Mouse (Mus musculus) heart, adult 2 months (tissue): ENCODE measurements at regions not wholly inside any gene's neighbourhood (a gene's known extent, or its start where the extent isn't known, plus 50 kb on each side); places are given as distances from the start of the nearest gene placed in this dataset.

Source experiments
- DNase-seq, 2 experiments: peaks; one replicate each; pipeline ENCODE4 v3.0.0; 2021
- H3K27ac ChIP-seq: fragments of 200-600 bp; 2 replicates; pipeline ENCODE4 v1.8.1; 2022
- H3K27me3 ChIP-seq: fragments of 200-500 bp; 2 replicates; pipeline ENCODE4 v1.6.1; 2012; ENCODE audit warnings: mild to moderate bottlenecking, low read length, inconsistent platforms, mixed read lengths; ENCODE audit not compliant: control insufficient read depth, insufficient read depth
- H3K36me3 ChIP-seq: fragments of 200-500 bp; 2 replicates; pipeline ENCODE4 v1.6.1; 2012; ENCODE audit warnings: low read length, inconsistent platforms; ENCODE audit not compliant: control insufficient read depth, insufficient read depth
- H3K4me1 ChIP-seq: fragments of 200-500 bp; 2 replicates; pipeline ENCODE4 v1.6.1; 2011; ENCODE audit warnings: low read length; ENCODE audit not compliant: control insufficient read depth, insufficient read depth
- H3K4me3 ChIP-seq: fragments of 200-600 bp; 2 replicates; pipeline ENCODE4 v1.8.1; 2022
- H3K79me2 ChIP-seq: fragments of 200-500 bp; replicated peaks from 2 replicates; pipeline ENCODE4 v1.6.1; 2012; ENCODE audit warnings: mild to moderate bottlenecking, inconsistent platforms, low read length, moderate library complexity, mixed read lengths; ENCODE audit not compliant: control insufficient read depth, insufficient read depth
- H3K9ac ChIP-seq: fragments of 200-500 bp; 2 replicates; pipeline ENCODE4 v1.6.1; 2012; ENCODE audit warnings: low read depth, mild to moderate bottlenecking, control low read depth, inconsistent platforms, low read length, mixed read lengths
- CTCF ChIP-seq: fragments of 200-600 bp; IDR thresholded peaks from 2 replicates; pipeline ENCODE4 v1.8.1; 2022; ENCODE audit warnings: antibody characterized with exemption, mild to moderate bottlenecking, moderate library complexity
- EP300 ChIP-seq: fragments of 200-500 bp; IDR thresholded peaks from 2 replicates; pipeline ENCODE4 v1.6.1; 2011; ENCODE audit warnings: low read depth, low read length, control low read depth; ENCODE audit not compliant: insufficient read depth
- POLR2A ChIP-seq: fragments of 200-500 bp; IDR thresholded peaks from 2 replicates; pipeline ENCODE4 v1.6.1; 2011; ENCODE audit warnings: mild to moderate bottlenecking, low read depth, low read length, control low read depth; ENCODE audit not compliant: insufficient read depth
- WGBS: fragments of 180-500 bp; shearing (Covaris S2); methylation state at CpG from one replicate; pipeline ENCODE4 v1.1.7; 2018; 5-methylcytosine and 5-hydroxymethylcytosine counted together
- intact Hi-C: fragments of 180-260 bp; cut with DNase I; formaldehyde crosslinking; loops from one replicate; pipeline ENCODE4 v1.15.1; 2025

- DNase-seq, result no peak
- TF ChIP-seq POLR2A, result no peak
- TF ChIP-seq CTCF, result no peak
- Histone ChIP-seq H3K4me3 (no peak overlapping the region), H3K27ac (no peak overlapping the region), H3K36me3 (no peaks in the 10 kb centered on the region), H3K27me3 (no peaks in the 10 kb centered on the region), H3K4me1 (no peaks in the 10 kb centered on the region), H3K79me2 (no peaks in the 10 kb centered on the region), H3K9ac (no peak overlapping the region)
- 90% methylated on average over 5 of the region's 5 CpGs for WGBS
- intact Hi-C loops, result no loop called here
Measured at GRCm38 (mm10) chr13:97705926-97706325, 54.5 kb downstream of the Gm10260 start.

GRCm38 (mm10) chr13:97704541-97704940 is 55.9 kb downstream of the Gm10260 start:
- intact Hi-C loops, result no loop called here
- H3K27ac ChIP-seq, result no peak overlapping the region
- DNase-seq, result no peak
- H3K79me2 ChIP-seq, result no peaks in the 10 kb centered on the region
- H3K36me3 ChIP-seq, result no peaks in the 10 kb centered on the region
- no peak overlapping the region for H3K4me3 ChIP-seq
- H3K27me3 ChIP-seq, result no peaks in the 10 kb centered on the region
- TF ChIP-seq CTCF (no peak), POLR2A (no peak), EP300 (no peak)
- H3K4me1 ChIP-seq, result no peaks in the 10 kb centered on the region
- no peak overlapping the region for H3K9ac ChIP-seq
- WGBS, result 94% methylated on average over 4 of the region's 4 CpGs

- no peak for TF ChIP-seq EP300
- Histone ChIP-seq H3K4me1 (no peaks in the 10 kb centered on the region), H3K9ac (no peak overlapping the region), H3K27me3 (no peaks in the 10 kb centered on the region), H3K27ac (no peak overlapping the region), H3K79me2 (no peaks in the 10 kb centered on the region), H3K4me3 (no peak overlapping the region), H3K36me3 (no peaks in the 10 kb centered on the region)
- intact Hi-C loops, result loop anchor here (5.0 kb wide), 1 partner anchor 402 kb away; no protein-coding TSS in a partner anchor
- peak in 1 of 2 experiments; percentile 19 for DNase-seq
- 86% methylated on average over 2 of the region's 2 CpGs for WGBS
Measured at GRCm38 (mm10) chr13:97698967-97699366, 61.5 kb downstream of the Gm10260 start.

GRCm38 (mm10) chr13:97698317-97698716 is 62.1 kb downstream of the Gm10260 start:
- Histone ChIP-seq H3K9ac (no peak overlapping the region), H3K27me3 (no peaks in the 10 kb centered on the region), H3K27ac (no peak overlapping the region), H3K4me3 (no peak overlapping the region), H3K4me1 (no peaks in the 10 kb centered on the region), H3K79me2 (no peaks in the 10 kb centered on the region), H3K36me3 (no peaks in the 10 kb centered on the region)
- 90% methylated on average over 1 of the region's 1 CpGs for WGBS
- no peak for DNase-seq
- intact Hi-C loops, result loop anchor here (5.0 kb wide), 1 partner anchor 401 kb away; no protein-coding TSS in a partner anchor
- TF ChIP-seq EP300, result no peak
- no peak for TF ChIP-seq CTCF
- TF ChIP-seq POLR2A, result no peak

- Histone ChIP-seq H3K4me3 (no peak overlapping the region), H3K9ac (no peak overlapping the region), H3K79me2 (no peaks in the 10 kb centered on the region), H3K27ac (no peak overlapping the region), H3K36me3 (no peaks in the 10 kb centered on the region), H3K27me3 (no peaks in the 10 kb centered on the region), H3K4me1 (no peaks in the 10 kb centered on the region)
- TF ChIP-seq POLR2A (no peak), CTCF (no peak), EP300 (no peak)
- WGBS, result 90% methylated on average over 10 of the region's 10 CpGs
- intact Hi-C loops, result loop anchor here (5.0 kb wide), 1 partner anchor 400 kb away; no protein-coding TSS in a partner anchor
- no peak for DNase-seq
Measured at GRCm38 (mm10) chr13:97697262-97697661, 63.2 kb downstream of the Gm10260 start.

GRCm38 (mm10) chr13:97695022-97695421 is 65.4 kb downstream of the Gm10260 start:
- Histone ChIP-seq H3K27ac (no peak overlapping the region), H3K36me3 (no peaks in the 10 kb centered on the region), H3K79me2 (no peaks in the 10 kb centered on the region), H3K4me1 (no peaks in the 10 kb centered on the region), H3K9ac (no peak overlapping the region), H3K4me3 (no peak overlapping the region), H3K27me3 (no peaks in the 10 kb centered on the region)
- WGBS, result 81% methylated on average over 2 of the region's 2 CpGs
- TF ChIP-seq EP300, result no peak
- no peak for TF ChIP-seq POLR2A
- TF ChIP-seq CTCF, result no peak
- intact Hi-C loops, result loop anchor here (5.0 kb wide), 1 partner anchor 398 kb away; no protein-coding TSS in a partner anchor
- no peak for DNase-seq
